Mouse (Mus musculus) hindbrain, embryonic 14.5 days (tissue): ENCODE results near the gene Rhoa. TPM values are rescaled to one million over a fixed set of nuclear protein-coding genes. Genes with fewer than 3 reads are reported as not detected.
A peak's percentile ranks its signal among the peaks of the same experiment; 100 is the strongest.
"Not testable (repeated sequence)": the region's sequence is repeated elsewhere in the genome, so short reads cannot be mapped to it uniquely, and the experiment has no call there.

ENCODE experiments used
- ATAC-seq: fragments of 200-750 bp; cut with Nextera tagmentation; 2 replicates; pipeline ENCODE4 v1.8.0; 2017; ENCODE audit warnings: moderate number of reproducible peaks, mild to moderate bottlenecking, moderate TSS enrichment, moderate library complexity; ENCODE audit not compliant: low FRiP score
- DNase-seq: peaks from one replicate; pipeline ENCODE4 v3.0.0-alpha.2; 2015; ENCODE audit warnings: low spot score
- H3K27ac ChIP-seq: fragments of 300-500 bp; sonication (generic); 2 replicates; pipeline ENCODE4 v1.5.1; 2014; ENCODE audit warnings: mild to moderate bottlenecking, moderate library complexity
- H3K27me3 ChIP-seq: fragments of 300-500 bp; sonication (generic); 2 replicates; pipeline ENCODE4 v1.6.1; 2014; ENCODE audit warnings: mild to moderate bottlenecking, low read length, mixed read lengths; ENCODE audit not compliant: control insufficient read depth, insufficient read depth
- H3K36me3 ChIP-seq: fragments of 300-500 bp; sonication (generic); replicated peaks from 2 replicates; pipeline ENCODE4 v1.6.1; 2014; ENCODE audit not compliant: control insufficient read depth, insufficient read depth
- H3K4me1 ChIP-seq: fragments of 300-500 bp; sonication (generic); replicated peaks from 2 replicates; pipeline ENCODE4 v1.6.1; 2014; ENCODE audit warnings: antibody characterized with exemption, low read length, mixed read lengths; ENCODE audit not compliant: control insufficient read depth, insufficient read depth
- H3K4me2 ChIP-seq: fragments of 300-500 bp; sonication (generic); replicated peaks from 2 replicates; pipeline ENCODE4 v1.6.1; 2014; ENCODE audit warnings: mild to moderate bottlenecking, moderate library complexity
- H3K4me3 ChIP-seq: fragments of 300-500 bp; sonication (generic); replicated peaks from 2 replicates; pipeline ENCODE4 v1.5.1; 2014; ENCODE audit warnings: mild to moderate bottlenecking, low read length
- H3K9ac ChIP-seq: fragments of 300-500 bp; sonication (generic); 2 replicates; pipeline ENCODE4 v1.6.1; 2014
- H3K9me3 ChIP-seq: fragments of 300-500 bp; sonication (generic); 2 replicates; pipeline ENCODE4 v1.6.1; 2016; ENCODE audit warnings: low read length; ENCODE audit not compliant: control insufficient read depth
- WGBS: fragments of 180-500 bp; shearing (Covaris S2); extraction: QIAGEN DNeasy Blood & Tissue Kit; methylation state at CpG from one replicate; pipeline ENCODE4 v1.1.7; 2014; 5-methylcytosine and 5-hydroxymethylcytosine counted together
- polyA plus RNA-seq: library from polyadenylated mRNA; unstranded; fragments of >200 nt; fragmentation: Nextera tagmentation; extraction: Ambion mirVana; gene quantifications from 2 replicates; pipeline ENCODE4 v1.2.1, GENCODE M21; 2014

Rhoa gene
- polyA plus RNA-seq, 1 experiment from 2014 or later: 206 TPM

GRCm38 (mm10) chr9:108284410-108284809, 21.5 kb upstream of the Rhoa start:
- Histone ChIP-seq H3K9me3 (no peaks in the 10 kb centered on the region), H3K27ac (no peak overlapping the region), H3K27me3 (no peaks in the 10 kb centered on the region), H3K36me3 (no peaks in the 10 kb centered on the region), H3K4me2 (no peak overlapping the region), H3K9ac (no peak overlapping the region), H3K4me1 (no peaks in the 10 kb centered on the region), H3K4me3 (no peak overlapping the region)
- ATAC-seq (peak; percentile 72; the same call in 1 of the 2 replicates), DNase-seq (peak; percentile 76)
- WGBS: 18% methylated on average over 6 of the region's 6 CpGs

- DNase-seq, H3K4me3 ChIP-seq, H3K4me2 ChIP-seq, H3K9me3 ChIP-seq, ATAC-seq, H3K27ac ChIP-seq, H3K27me3 ChIP-seq, H3K36me3 ChIP-seq, H3K9ac ChIP-seq: not testable (repeated sequence)
- 89% methylated on average over 4 of the region's 6 CpGs for WGBS
- H3K4me1 ChIP-seq: peaks cover 10% of the 10 kb centered on the region
Measured at GRCm38 (mm10) chr9:108287526-108288238, 18.2 kb upstream of the Rhoa start.

- no peak for ATAC-seq
- peaks cover 13% of the 10 kb centered on the region for H3K36me3 ChIP-seq
- peak overlapping the region; percentile 70 for H3K9ac ChIP-seq
- H3K27me3 ChIP-seq: no peaks in the 10 kb centered on the region
- H3K4me1 ChIP-seq: peaks cover 10% of the 10 kb centered on the region
- H3K4me3 ChIP-seq: peak overlapping the region; percentile 68
- H3K4me2 ChIP-seq: peak overlapping the region; percentile 81
- no peak for DNase-seq
- H3K9me3 ChIP-seq: no peaks in the 10 kb centered on the region
- WGBS: 65% methylated on average over 2 of the region's 2 CpGs
- H3K27ac ChIP-seq: peak overlapping the region; percentile 94
Measured at GRCm38 (mm10) chr9:108289347-108289746, 16.6 kb upstream of the Rhoa start.

GRCm38 (mm10) chr9:108290016-108290750, 15.7 kb upstream of the Rhoa start, which contains the start of gene Nicn1:
Gene Nicn1, plus strand, starts transcription at chr9:108290429.
- peak; percentile 98 for ATAC-seq

GRCm38 (mm10) chr9:108290773-108291172, 15.2 kb upstream of the Rhoa start:
- peak overlapping the region; percentile 68 for H3K4me3 ChIP-seq
- H3K36me3 ChIP-seq: peaks cover 27% of the 10 kb centered on the region
- peak overlapping the region; percentile 81 for H3K4me2 ChIP-seq
- no peaks in the 10 kb centered on the region for H3K9me3 ChIP-seq
- H3K27me3 ChIP-seq: no peaks in the 10 kb centered on the region
- H3K27ac ChIP-seq: peak overlapping the region; percentile 94
- peak overlapping the region; percentile 70 for H3K9ac ChIP-seq
- H3K4me1 ChIP-seq: peaks cover 10% of the 10 kb centered on the region
- no peak for ATAC-seq
- WGBS: 46% methylated on average over 6 of the region's 6 CpGs
- DNase-seq: no peak

More at GRCm38 (mm10) chr9:108290016-108290750, 15.7 kb upstream of the Rhoa start, which contains the start of gene Nicn1:
- H3K9me3 ChIP-seq: no peaks in the 10 kb centered on the region
- H3K4me1 ChIP-seq: peaks cover 10% of the 10 kb centered on the region
- H3K27ac ChIP-seq: peak within 1 kb of the TSS; percentile 94
- H3K4me3 ChIP-seq: peak within 1 kb of the TSS; percentile 68
- H3K4me2 ChIP-seq: peak within 1 kb of the TSS; percentile 81
- WGBS: 1% methylated on average over 32 of the region's 32 CpGs
- peak within 1 kb of the TSS; percentile 70 for H3K9ac ChIP-seq
- H3K27me3 ChIP-seq: no peaks in the 10 kb centered on the region
- H3K36me3 ChIP-seq: peaks cover 21% of the 10 kb centered on the region
- peak; percentile 94 for DNase-seq

GRCm38 (mm10) chr9:108296453-108297355, 9.2 kb upstream of the Rhoa start, which contains the start of gene Amt:
Gene Amt, plus strand, starts transcription at chr9:108296853.
- H3K27me3 ChIP-seq: no peaks in the 10 kb centered on the region
- peak; percentile 42 for DNase-seq
- 17% methylated on average over 18 of the region's 18 CpGs for WGBS
- ATAC-seq: peak; percentile 80; the same call in 1 of the 2 replicates
- H3K9me3 ChIP-seq: no peaks in the 10 kb centered on the region
- peak within 1 kb of the TSS; percentile 32; the same call in 1 of the 2 replicates for H3K27ac ChIP-seq
- H3K4me2 ChIP-seq: peak within 1 kb of the TSS; percentile 41
- H3K9ac ChIP-seq: peak within 1 kb of the TSS; percentile 24; the same call in 1 of the 2 replicates
- peak within 1 kb of the TSS; percentile 19 for H3K4me3 ChIP-seq
- peaks cover 65% of the 10 kb centered on the region for H3K36me3 ChIP-seq
- no peaks in the 10 kb centered on the region for H3K4me1 ChIP-seq

GRCm38 (mm10) chr9:108301853-108302252, 4.1 kb upstream of the Rhoa start:
- no peaks in the 10 kb centered on the region for H3K9me3 ChIP-seq
- no peaks in the 10 kb centered on the region for H3K27me3 ChIP-seq
- no peak for ATAC-seq
- H3K4me1 ChIP-seq: peaks cover 8% of the 10 kb centered on the region
- H3K27ac ChIP-seq: no peak overlapping the region
- H3K4me3 ChIP-seq: no peak overlapping the region
- no peak for DNase-seq
- no peak overlapping the region for H3K4me2 ChIP-seq
- H3K36me3 ChIP-seq: peaks cover 60% of the 10 kb centered on the region
- no peak overlapping the region for H3K9ac ChIP-seq
- 87% methylated on average over 3 of the region's 3 CpGs for WGBS

GRCm38 (mm10) chr9:108304716-108305115, 1.2 kb upstream of the Rhoa start:
- Histone ChIP-seq H3K27ac (peak overlapping the region; percentile 97; the same call in 1 of the 2 replicates), H3K36me3 (peaks cover 46% of the 10 kb centered on the region), H3K27me3 (no peaks in the 10 kb centered on the region), H3K9me3 (no peaks in the 10 kb centered on the region), H3K9ac (peak overlapping the region; percentile 89), H3K4me2 (peak overlapping the region; percentile 86), H3K4me3 (peak overlapping the region; percentile 83), H3K4me1 (peaks cover 33% of the 10 kb centered on the region)
- DNase-seq (no peak), ATAC-seq (no peak)
- 90% methylated on average over 4 of the region's 4 CpGs for WGBS
